Mouse (Mus musculus) liver, embryonic 14.5 days (tissue): ENCODE measurements at regions not wholly inside any gene's neighbourhood (a gene's known extent, or its start where the extent isn't known, plus 50 kb on each side); places are given as distances from the start of the nearest gene placed in this dataset.

Source experiments
- CTCF ChIP-seq: IDR thresholded peaks from 2 replicates; pipeline ENCODE4 v1.5.1; 2016; ENCODE audit warnings: antibody characterized with exemption, low read depth, control low read depth
- EP300 ChIP-seq: IDR thresholded peaks from 2 replicates; pipeline ENCODE4 v1.6.1; 2016; ENCODE audit warnings: antibody characterized with exemption, low read depth

DNA sequence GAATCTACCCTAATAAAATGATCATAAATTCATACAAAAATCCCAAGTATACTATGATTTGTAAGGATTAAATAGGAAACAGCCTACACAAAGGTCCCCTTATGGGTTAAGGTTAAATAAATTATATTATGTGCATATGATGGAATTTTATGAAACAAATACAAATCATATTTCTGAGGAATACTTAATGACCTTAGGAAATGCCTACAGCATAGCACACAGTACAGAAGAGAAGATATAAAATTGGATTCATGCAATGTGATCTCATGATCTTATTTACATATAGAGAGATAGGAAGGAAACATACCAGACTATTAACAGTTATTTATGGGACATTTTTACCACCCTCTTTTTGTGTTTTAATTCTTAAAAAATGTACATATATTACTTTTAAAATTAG, 227.7 kb downstream of the Emp1 start:
- TF ChIP-seq CTCF, result no peak
- no peak for TF ChIP-seq EP300
